Mouse (Mus musculus) midbrain, embryonic 13.5 days (tissue): ENCODE data around the gene Rpp25l. TPM values are rescaled to one million over a fixed set of nuclear protein-coding genes. Genes with fewer than 3 reads are reported as not detected.
"Not testable (repeated sequence)": the region's sequence is repeated elsewhere in the genome, so short reads cannot be mapped to it uniquely, and the experiment has no call there.

Source experiments
- ATAC-seq: fragments of 200-750 bp; cut with Nextera tagmentation; 2 replicates; pipeline ENCODE4 v1.8.0; 2017; ENCODE audit warnings: mild to moderate bottlenecking, moderate TSS enrichment, moderate library complexity
- H3K27ac ChIP-seq: fragments of 300-500 bp; sonication (generic); 2 replicates; pipeline ENCODE4 v1.5.1; 2015; ENCODE audit warnings: inconsistent platforms, mild to moderate bottlenecking, moderate library complexity
- H3K27me3 ChIP-seq: fragments of 300-500 bp; sonication (generic); 2 replicates; pipeline ENCODE4 v1.6.1; 2015; ENCODE audit warnings: mild to moderate bottlenecking, inconsistent platforms
- H3K36me3 ChIP-seq: fragments of 300-500 bp; sonication (generic); 2 replicates; pipeline ENCODE4 v1.6.1; 2015; ENCODE audit warnings: mild to moderate bottlenecking, inconsistent platforms
- H3K4me1 ChIP-seq: fragments of 300-500 bp; sonication (generic); replicated peaks from 2 replicates; pipeline ENCODE4 v1.6.1; 2015; ENCODE audit warnings: inconsistent platforms
- H3K4me2 ChIP-seq: fragments of 300-500 bp; sonication (generic); replicated peaks from 2 replicates; pipeline ENCODE4 v1.6.1; 2015; ENCODE audit warnings: moderate library complexity, mild to moderate bottlenecking, inconsistent platforms
- H3K4me3 ChIP-seq: fragments of 300-500 bp; sonication (generic); replicated peaks from 2 replicates; pipeline ENCODE4 v1.5.1; 2015; ENCODE audit warnings: mild to moderate bottlenecking, inconsistent platforms
- H3K9ac ChIP-seq: fragments of 300-500 bp; sonication (generic); replicated peaks from 2 replicates; pipeline ENCODE4 v1.6.1; 2015; ENCODE audit warnings: mild to moderate bottlenecking, inconsistent platforms
- H3K9me3 ChIP-seq: fragments of 300-500 bp; sonication (generic); 2 replicates; pipeline ENCODE4 v1.6.1; 2016; ENCODE audit warnings: mild to moderate bottlenecking, inconsistent platforms
- WGBS: fragments of 180-500 bp; shearing (Covaris S2); methylation state at CpG from one replicate; pipeline ENCODE4 v1.1.7; 2015; 5-methylcytosine and 5-hydroxymethylcytosine counted together
- polyA plus RNA-seq: library from polyadenylated mRNA; unstranded; fragments of >200 nt; fragmentation: Nextera tagmentation; extraction: Ambion mirVana; gene quantifications from 2 replicates; pipeline ENCODE4 v1.2.1, GENCODE M21; 2015

Rpp25l gene
- polyA plus RNA-seq, 1 experiment from 2014 or later = 67.4 TPM

GRCm38 (mm10) chr4:41707011-41707535 lies 6.3 kb downstream of the Rpp25l start:
- Histone ChIP-seq H3K9me3 (no peaks in the 10 kb centered on the region), H3K9ac (no peak overlapping the region), H3K4me2 (peak overlapping the region; percentile 35), H3K4me1 (peaks cover 47% of the 10 kb centered on the region), H3K4me3 (no peak overlapping the region), H3K27ac (peak overlapping the region; percentile 72), H3K36me3 (peaks cover 8% of the 10 kb centered on the region; the same call in 1 of the 2 replicates), H3K27me3 (peaks cover 16% of the 10 kb centered on the region)
- WGBS = 1% methylated on average over 13 of the region's 13 CpGs
- peak; percentile 87 for ATAC-seq

GRCm38 (mm10) chr4:41705922-41706754 lies 7.2 kb downstream of the Rpp25l start:
- Histone ChIP-seq H3K4me1 (peaks cover 38% of the 10 kb centered on the region), H3K4me3 (no peak overlapping the region), H3K9ac (no peak overlapping the region), H3K9me3 (no peaks in the 10 kb centered on the region), H3K27ac (peak overlapping the region; percentile 69), H3K36me3 (peaks cover 7% of the 10 kb centered on the region; the same call in 1 of the 2 replicates), H3K27me3 (peaks cover 16% of the 10 kb centered on the region), H3K4me2 (peak overlapping the region; percentile 35)
- WGBS = 59% methylated on average over 19 of the region's 19 CpGs
- peak; percentile 43; the same call in 1 of the 2 replicates for ATAC-seq

- peaks cover 16% of the 10 kb centered on the region for H3K27me3 ChIP-seq
- H3K9me3 ChIP-seq = no peaks in the 10 kb centered on the region
- peaks cover 35% of the 10 kb centered on the region for H3K4me1 ChIP-seq
- no peak overlapping the region for H3K4me3 ChIP-seq
- ATAC-seq = no peak
- no peak overlapping the region for H3K27ac ChIP-seq
- no peak overlapping the region for H3K4me2 ChIP-seq
- WGBS = 4% methylated on average over 5 of the region's 5 CpGs
- no peaks in the 10 kb centered on the region for H3K36me3 ChIP-seq
- H3K9ac ChIP-seq = no peak overlapping the region
Measured at GRCm38 (mm10) chr4:41704651-41705050, 8.7 kb downstream of the Rpp25l start.

GRCm38 (mm10) chr4:41702226-41702625 lies 11.1 kb downstream of the Rpp25l start:
- not testable (repeated sequence) for H3K4me3 ChIP-seq, ATAC-seq, H3K9ac ChIP-seq, H3K27ac ChIP-seq, H3K36me3 ChIP-seq, H3K4me2 ChIP-seq, H3K9me3 ChIP-seq
- peaks cover 24% of the 10 kb centered on the region for H3K4me1 ChIP-seq
- peaks cover 16% of the 10 kb centered on the region for H3K27me3 ChIP-seq
- WGBS = 72% methylated on average over 2 of the region's 2 CpGs

GRCm38 (mm10) chr4:41700224-41700623 lies 13.1 kb downstream of the Rpp25l start:
- not testable (repeated sequence) for ATAC-seq, H3K9ac ChIP-seq, H3K4me2 ChIP-seq, H3K36me3 ChIP-seq, H3K27ac ChIP-seq, H3K4me1 ChIP-seq, H3K9me3 ChIP-seq, H3K4me3 ChIP-seq
- 85% methylated on average over 6 of the region's 8 CpGs for WGBS
- H3K27me3 ChIP-seq = peaks cover 12% of the 10 kb centered on the region

GRCm38 (mm10) chr4:41699783-41700182 lies 13.6 kb downstream of the Rpp25l start, which contains the start of gene Il11ra1:
Il11ra1 (plus strand) TSS chr4:41699989.
- H3K4me3 ChIP-seq, H3K27ac ChIP-seq, H3K9me3 ChIP-seq, H3K27me3 ChIP-seq, H3K4me1 ChIP-seq, H3K9ac ChIP-seq, H3K36me3 ChIP-seq, ATAC-seq: not testable (repeated sequence)
- WGBS = 85% methylated on average over 10 of the region's 10 CpGs
- peak within 1 kb of the TSS; percentile 32 for H3K4me2 ChIP-seq

- H3K4me2 ChIP-seq = peak overlapping the region; percentile 32
- not testable (repeated sequence) for H3K4me3 ChIP-seq, H3K27ac ChIP-seq, H3K9me3 ChIP-seq, H3K27me3 ChIP-seq, H3K36me3 ChIP-seq, H3K4me1 ChIP-seq, ATAC-seq, H3K9ac ChIP-seq
- 9% methylated on average over 14 of the region's 32 CpGs for WGBS
Measured at GRCm38 (mm10) chr4:41698421-41699016, 14.8 kb downstream of the Rpp25l start.

GRCm38 (mm10) chr4:41696930-41697841 lies 16.1 kb downstream of the Rpp25l start, which contains the start of gene Cntfr:
Cntfr (minus strand) TSS chr4:41697089.
- not testable (repeated sequence) for H3K27ac ChIP-seq, H3K27me3 ChIP-seq, H3K36me3 ChIP-seq, H3K4me1 ChIP-seq, H3K9me3 ChIP-seq, H3K9ac ChIP-seq, ATAC-seq
- peak within 1 kb of the TSS; percentile 25; the same call in 1 of the 2 replicates for H3K4me3 ChIP-seq
- 10% methylated on average over 35 of the region's 40 CpGs for WGBS
- H3K4me2 ChIP-seq = peak within 1 kb of the TSS; percentile 46

- H3K4me2 ChIP-seq, H3K36me3 ChIP-seq, H3K27ac ChIP-seq, H3K4me3 ChIP-seq, ATAC-seq, H3K9me3 ChIP-seq, H3K4me1 ChIP-seq, H3K27me3 ChIP-seq, H3K9ac ChIP-seq: not testable (repeated sequence)
- WGBS = 7% methylated on average over 14 of the region's 15 CpGs
Measured at GRCm38 (mm10) chr4:41696452-41696851, 16.9 kb downstream of the Rpp25l start.

GRCm38 (mm10) chr4:41695800-41696199 lies 17.5 kb downstream of the Rpp25l start:
- H3K9ac ChIP-seq, ATAC-seq, H3K4me1 ChIP-seq, H3K27me3 ChIP-seq, H3K9me3 ChIP-seq, H3K27ac ChIP-seq, H3K36me3 ChIP-seq: not testable (repeated sequence)
- WGBS = 2% methylated on average over 21 of the region's 38 CpGs
- peak overlapping the region; percentile 46 for H3K4me2 ChIP-seq
- H3K4me3 ChIP-seq = peak overlapping the region; percentile 25

GRCm38 (mm10) chr4:41693511-41693910 lies 19.8 kb downstream of the Rpp25l start:
- Histone ChIP-seq H3K4me2 (peak overlapping the region; percentile 49), H3K4me3 (peak overlapping the region; percentile 19), H3K4me1 (peaks cover 17% of the 10 kb centered on the region), H3K9ac (0 out of 2 replicates have a peak overlapping the region, but pooled peaks have one; percentile 36)
- not testable (repeated sequence) for H3K27ac ChIP-seq, ATAC-seq, H3K27me3 ChIP-seq, H3K9me3 ChIP-seq, H3K36me3 ChIP-seq
- WGBS = 1% methylated on average over 4 of the region's 4 CpGs
